Mouse (Mus musculus) embryo, embryonic 9.5 days (tissue): Measurements from ENCODE around the gene Lpp.

Experiments used
- DNase-seq: peaks from one replicate; pipeline ENCODE4 v3.0.0-alpha.2; 2017; ENCODE audit errors: extremely low spot score

The Lpp gene

DNA sequence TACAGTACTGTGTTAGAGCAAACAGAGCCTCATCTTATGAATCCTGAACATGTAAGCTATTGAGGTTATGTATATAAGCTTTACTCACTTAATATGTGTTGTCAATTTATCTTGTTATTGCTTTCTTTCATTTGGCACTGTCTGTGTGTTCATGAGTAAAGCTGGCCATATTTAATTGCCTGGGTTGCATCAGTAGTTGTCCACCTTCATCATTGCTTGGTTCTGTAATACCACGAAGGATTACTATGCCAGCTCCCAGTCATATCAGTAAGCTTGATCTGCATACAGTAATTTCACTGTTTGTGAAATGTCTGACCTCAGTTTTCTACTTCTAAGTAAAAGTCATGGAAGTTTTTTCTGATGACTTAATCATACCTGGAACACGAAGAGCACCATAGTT lies 401.4 kb downstream of the Lpp start:
- no peak for DNase-seq

DNA sequence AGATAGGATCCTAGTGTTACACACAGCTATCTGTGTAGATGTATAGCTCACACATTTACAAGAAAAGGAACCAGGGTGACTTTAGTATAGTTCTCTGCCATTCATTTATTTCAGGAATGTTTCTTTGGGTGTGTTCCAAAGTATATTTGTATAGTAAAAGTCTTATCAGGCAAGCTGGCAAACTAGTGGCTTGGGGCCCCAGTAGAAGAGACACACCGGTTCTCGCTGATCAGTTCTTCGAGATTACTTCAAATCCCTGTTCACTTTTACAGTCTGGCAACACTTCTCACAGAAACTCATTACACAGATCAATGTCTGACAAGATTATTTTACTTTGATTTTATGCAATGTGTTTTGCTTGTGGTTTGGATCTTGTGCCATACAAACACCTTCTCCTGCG lies 408.0 kb downstream of the Lpp start:
- DNase-seq: no peak

DNA sequence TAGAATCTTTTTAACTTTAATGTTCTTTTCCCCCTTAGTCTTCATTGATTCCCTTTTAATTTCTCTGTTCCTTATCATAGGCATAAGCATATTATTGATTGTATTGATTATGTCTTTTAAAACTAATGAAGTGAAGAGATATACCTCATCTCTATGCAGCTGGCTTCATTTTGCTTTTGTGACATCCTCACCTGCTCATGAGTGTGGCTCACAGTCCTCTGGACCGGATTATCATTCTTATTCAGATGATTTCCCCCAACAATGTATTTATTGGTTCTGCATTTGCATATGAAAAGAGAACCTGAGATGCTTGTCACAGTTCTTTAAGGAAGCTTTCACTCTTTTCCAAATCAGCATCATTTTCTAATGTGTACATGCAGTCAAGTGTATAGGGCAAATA lies 408.5 kb downstream of the Lpp start:
- DNase-seq: no peak

DNA sequence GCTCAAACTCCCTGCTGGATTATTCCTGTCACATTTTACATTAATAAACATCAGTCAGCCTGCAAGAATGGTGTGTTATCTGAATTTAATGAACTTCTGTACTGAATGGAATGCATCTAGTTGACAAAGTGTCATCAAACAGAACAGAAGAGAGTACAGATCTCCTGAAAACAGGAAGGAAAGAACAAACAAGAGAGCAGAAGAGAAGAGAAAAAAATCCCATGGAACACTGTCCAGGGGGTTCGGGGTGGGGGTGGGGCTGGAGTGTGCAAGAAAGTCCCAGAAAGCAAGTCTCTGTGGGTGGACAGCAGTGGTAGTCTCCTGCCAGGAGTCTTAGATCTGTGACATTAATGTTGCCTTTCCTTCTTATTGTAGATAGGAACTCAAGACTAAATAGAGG lies 412.8 kb downstream of the Lpp start:
- no peak for DNase-seq

DNA sequence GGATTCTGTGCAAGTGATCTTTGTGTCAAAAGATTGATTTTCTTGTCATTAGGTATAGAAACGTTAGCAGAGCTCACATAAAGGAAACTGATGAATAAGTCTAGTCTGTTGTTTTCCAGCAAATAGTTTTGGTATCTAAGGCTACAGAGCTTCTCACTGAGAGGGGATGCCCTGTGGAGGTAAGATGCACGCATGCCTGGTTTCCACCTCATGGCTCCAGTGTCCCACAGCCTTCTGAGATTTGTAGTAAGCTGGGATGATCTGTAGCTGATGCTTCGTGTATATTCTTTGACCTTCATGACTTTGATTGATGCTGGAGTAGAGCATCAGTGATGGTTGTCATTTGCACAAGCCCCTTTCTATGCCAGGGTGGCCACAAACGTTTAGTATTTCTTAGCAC lies 414.3 kb downstream of the Lpp start:
- no peak for DNase-seq

DNA sequence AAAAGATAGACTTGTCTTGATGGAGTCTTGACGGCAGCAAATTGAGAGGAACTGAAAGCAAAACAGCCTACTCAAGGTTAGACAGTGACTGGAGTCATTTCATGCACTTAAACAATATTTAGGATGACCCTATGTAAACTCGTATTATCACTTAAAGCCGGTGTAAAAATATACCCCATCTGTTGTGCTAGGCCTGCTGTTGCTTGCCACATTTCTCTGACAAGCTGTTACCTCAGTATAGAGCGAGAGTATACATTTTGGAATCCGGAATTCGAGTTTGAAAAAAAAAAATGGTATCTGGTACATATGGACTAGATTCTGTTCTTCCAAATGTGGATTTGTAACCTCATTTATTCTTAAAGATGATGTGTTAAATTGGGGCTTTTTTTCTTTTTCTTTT lies 416.5 kb downstream of the Lpp start:
- no peak for DNase-seq

DNA sequence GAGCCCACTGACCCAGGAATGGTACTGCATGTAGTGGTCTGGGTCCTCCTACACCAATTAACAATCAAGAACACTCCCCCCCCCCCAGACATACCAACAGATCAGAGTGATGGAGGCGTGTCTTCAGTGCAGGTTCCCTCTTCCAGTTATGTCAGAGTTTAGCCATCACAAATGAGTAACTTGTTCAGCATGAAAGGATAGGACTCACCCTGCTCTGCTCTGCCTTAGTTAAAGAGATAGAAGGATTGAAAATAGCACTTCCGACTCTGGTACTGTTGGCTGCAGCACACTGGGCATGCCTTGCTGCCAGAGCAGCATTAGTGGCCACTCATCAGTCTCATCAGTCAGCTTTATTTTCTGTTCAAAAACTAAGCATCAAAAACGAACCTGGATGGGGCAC lies 423.3 kb downstream of the Lpp start:
- no peak for DNase-seq

DNA sequence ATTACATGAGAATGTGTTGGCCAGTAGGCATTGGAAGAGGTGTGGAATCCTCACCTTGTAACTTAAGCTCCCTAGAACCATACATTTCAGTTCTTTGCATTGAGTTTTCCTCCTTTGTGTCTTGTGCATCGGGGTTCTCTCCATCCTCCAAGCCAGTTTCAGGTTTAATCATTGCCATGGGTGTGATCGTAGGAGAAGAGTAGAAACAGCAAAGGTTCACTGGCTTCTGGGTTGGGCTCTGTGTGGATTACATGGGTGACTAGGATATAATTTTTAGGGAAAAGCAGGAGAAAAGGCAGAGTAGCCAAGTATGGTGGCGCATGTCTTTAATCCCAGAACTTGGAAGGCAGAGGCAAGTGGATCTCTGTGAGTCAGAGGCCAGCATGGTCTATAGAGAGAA lies 424.1 kb downstream of the Lpp start:
- DNase-seq: no peak

DNA sequence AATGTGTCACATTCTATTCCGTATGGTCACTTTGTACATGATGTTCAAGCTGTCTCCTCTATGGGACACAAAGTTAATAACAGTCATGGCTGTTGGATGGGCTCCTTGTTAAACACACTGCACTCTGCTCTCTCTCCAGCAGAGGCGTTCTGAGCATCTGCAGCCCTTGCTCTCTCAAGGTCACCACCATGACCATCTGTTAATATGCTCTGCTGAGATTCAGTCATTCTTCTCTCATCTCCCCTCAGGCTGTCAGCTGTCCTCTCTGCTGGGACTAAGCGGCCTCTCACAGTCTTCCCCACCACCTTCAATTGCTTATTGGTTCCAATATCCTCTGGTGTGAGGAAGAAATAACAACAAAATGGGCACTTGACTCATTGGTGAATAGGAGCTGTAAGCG lies 425.8 kb downstream of the Lpp start:
- DNase-seq: no peak

DNA sequence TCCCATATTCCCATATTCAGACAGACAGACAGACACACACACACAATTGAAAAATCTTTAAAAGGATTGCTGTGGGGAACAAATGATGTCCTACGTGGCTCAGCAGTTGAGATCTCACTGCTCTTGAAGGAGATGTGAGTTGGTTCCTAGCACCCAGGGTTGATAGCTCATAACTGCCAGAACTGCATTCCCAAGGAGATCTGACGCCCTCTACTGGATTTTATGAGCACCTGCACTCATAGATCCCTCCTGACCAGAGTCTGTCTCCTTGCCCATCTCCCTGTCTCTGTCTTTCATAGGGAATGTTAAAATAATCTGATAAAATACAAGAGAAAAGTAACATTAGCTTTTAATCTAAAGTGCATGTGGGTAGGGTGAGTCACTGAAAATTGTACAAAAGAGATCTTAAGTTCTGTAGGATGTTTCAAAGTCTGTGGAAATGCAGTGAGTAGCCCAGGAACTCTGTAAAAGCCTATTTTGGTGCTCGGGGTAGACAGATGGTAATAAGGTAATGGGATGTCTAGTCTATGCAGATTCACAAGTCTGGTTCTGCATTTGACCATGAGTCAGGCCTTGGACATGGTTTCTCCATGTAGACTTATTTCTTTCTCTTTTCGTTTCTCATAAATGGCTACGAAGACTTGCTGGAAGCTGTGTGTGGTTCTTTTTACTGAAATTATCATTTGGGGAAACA lies 429.0 kb downstream of the Lpp start:
- DNase-seq: no peak

DNA sequence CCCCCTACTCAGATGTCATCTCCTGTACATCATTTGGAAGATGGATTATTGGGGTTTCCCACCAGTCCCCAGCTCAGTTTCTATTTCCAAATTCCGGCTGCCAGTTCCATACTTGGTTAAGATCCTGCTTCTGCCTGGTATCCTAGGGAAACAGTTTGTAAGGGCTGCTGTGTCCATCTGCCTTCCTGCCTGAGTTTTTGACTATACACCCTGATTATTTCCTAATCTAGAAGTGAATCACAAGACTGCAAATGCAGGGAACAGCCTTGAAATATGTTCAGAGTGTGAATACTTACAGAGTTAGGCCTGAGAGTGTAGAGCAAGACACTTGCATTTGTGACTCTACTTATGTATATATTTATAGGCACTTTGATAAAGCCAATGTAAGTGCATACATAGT lies 429.6 kb downstream of the Lpp start:
- no peak for DNase-seq

DNA sequence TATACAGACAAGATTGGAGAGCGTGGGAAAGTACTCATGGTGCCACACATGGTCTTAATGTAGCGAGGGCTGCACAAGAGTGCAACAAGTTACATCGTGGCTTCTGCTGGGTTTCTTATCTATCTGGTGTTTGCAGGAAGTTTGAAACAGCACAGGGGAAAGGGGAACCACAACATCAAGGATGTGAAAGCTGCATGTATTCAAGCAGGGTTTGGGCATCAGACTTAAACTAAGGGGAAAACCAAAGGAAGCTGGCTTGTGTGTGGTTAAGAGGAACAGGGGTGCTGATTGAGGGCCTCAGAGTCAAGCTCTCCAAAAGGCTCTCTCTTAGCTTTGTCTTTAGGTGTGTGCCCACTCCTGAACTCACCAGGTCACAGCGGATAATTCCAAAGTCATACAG lies 433.1 kb downstream of the Lpp start:
- DNase-seq: no peak

DNA sequence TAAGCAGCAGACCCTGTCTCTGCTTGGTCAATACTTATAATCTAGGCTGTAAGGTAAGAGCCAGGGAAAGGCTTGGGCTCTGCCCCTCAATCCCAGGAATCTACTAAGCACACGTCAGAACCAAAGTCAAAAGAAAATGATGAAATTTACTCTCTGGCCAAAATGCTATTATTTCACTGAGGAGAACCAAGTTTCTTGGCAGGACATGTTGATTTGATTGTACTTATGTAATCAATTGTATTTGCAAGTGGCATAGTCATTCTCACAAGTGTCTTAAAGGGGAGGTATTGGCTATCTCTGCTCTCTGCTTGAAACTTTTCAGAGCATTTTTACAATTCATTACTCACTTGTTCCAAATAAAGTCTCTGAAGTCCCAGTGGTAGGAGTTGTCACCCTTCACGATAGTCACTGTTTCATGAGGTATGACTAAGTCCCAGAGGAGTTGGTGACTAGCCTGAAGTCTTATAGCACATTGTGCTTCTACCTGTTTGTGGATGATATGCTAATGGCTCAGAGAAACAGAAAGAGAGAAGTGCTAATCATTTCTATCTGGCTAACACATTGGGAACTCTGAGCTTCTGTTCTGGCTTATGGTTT lies 435.0 kb downstream of the Lpp start:
- DNase-seq: no peak

DNA sequence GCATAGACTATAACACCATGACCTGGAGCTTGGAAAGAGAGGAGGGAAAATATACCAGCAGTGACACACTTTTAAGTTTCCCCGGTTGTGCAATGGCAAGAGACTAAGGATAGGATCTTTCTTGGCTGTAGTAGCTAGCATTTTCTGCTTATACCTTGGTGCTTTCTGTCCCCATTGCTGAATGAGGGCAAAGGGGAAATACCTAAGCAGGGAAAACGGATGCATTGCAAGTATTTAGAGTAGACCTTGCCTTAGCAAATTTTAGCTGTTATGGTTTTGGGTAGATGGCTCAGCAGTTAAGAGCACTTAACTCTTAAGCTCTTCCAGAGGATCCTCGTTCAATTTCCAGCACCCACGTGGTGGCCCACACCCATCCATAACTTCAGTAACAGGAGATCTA lies 436.6 kb downstream of the Lpp start:
- no peak for DNase-seq

DNA sequence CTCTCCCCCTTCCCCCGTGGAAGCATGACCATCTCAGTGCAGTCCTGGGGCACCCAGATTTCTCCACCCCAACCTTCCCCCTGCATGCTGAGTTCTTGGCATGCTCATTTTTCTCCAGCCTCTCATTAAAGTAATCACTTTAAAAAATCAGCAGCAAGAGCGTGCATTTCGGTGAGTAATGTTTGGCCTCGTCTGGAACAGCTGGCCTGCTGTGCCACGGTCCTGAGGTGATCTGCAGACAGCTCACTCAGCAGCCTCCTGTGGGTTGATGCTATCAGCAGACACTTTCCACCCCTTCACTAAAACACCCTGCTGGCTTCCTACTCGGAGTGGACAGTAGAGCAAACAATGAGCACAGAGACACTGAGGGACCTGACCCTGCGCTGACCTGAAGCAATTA lies 437.6 kb downstream of the Lpp start:
- DNase-seq: no peak

DNA sequence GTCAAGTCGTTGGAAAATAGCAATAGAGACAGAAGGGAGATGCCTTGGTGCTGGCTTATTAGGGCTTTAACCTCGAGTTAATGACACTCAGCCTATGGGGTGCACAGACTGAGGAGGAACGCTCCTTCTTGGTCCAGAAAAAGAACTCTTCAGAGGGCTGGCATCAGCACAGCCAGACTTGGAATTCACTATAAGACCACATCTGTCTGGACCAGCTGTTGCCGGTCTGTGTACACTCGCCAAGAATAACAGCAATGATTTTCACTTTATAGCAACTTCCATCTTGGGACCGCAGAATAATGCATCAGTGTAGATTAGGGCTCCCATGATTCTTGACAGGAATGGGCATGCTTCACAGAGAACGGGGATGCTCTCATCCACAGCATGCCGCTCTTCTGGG lies 439.9 kb downstream of the Lpp start:
- DNase-seq: no peak

DNA sequence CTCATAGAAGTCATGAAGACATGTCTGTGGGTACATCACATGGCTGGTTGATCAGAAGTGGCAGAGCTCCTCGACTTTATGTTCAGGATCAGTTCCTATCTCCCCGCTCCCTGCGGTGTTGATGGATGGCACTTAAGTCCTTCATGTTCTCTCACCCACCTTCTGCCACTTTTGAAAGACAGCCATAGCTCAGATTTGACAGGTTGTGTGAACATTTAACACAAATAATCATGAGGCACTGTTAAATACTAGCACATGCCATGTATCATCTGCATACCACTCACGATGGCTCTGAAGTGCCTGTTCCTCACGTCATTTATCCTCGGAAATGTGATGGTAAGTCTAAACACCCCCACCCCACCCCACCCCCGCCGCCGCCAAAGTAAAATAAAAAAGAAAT lies 441.2 kb downstream of the Lpp start:
- DNase-seq: no peak

DNA sequence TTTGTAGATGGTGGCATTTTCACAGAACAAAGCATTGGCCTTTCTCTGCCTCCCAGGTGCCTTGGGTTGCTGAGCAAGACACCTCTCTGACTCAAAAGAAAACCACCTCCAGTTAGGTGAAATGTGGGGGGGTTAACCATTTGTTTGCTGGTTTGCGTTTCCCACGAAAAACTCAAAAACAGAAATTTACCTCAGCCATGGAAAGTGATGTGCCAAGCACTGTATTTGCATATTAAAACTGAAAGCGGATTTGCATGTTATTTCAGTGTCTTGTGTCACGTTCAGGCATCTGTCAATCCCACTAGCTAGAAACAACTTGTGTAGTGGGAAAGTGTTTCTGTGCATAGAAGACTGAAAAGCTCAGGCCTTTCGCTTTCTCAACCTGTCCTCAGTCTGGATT lies 443.2 kb downstream of the Lpp start:
- DNase-seq: no peak

DNA sequence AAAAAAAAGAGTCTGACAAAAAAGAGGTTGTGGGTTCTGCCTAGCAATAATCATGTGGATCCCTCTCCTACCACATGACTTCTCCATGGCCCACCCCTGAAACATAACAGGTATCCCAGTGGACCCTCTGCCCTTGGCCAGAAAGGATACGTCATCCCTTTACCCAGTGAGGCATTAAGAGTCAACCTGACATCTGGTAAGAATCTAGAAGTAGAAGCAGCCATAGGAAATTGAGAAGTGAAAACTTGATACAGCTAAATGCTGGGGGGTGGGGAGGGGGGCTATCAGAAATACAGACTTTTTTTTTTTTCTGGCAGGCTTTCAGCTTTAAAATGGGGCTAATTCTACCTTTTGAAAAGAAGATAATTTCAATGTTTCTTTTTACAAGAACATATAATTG lies 445.7 kb downstream of the Lpp start:
- DNase-seq: no peak

DNA sequence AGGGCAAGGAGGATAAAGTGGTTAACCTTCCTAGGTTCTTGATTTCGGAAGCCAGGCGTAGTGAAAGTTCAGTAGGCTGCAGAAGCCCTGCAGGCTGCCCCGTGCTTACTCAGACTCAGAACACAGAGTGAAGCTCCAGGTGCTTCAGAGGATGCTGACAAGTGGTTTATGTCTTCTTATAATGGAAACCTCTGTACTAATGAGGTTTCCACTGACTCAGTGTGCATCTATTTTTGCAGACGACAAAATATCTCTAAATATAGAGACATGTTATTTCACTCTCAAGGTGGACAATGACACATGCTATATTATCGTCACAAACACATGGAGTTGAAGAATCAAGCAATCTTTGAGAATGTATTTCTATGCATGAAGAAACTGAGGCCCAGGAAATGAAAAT lies 446.8 kb downstream of the Lpp start:
- no peak for DNase-seq

DNA sequence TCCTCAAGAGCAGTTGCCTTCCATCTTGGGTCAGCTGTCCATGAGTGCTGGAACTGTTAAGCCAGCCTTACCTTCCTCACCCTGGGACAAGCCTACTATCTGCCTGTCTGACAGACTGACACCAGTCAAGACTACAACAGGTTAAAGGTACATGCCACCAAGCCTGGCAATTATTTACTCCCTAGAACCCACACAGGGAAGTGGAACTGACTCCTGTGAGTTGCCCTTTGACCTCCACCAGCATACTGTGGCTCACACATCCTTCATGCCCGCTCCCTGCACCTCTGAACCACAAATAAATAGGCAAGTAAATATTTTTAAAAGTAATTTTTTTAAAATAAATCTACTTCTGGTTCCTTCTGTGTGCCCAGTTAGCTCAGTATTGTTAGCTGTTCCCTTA lies 452.8 kb downstream of the Lpp start:
- DNase-seq: no peak

DNA sequence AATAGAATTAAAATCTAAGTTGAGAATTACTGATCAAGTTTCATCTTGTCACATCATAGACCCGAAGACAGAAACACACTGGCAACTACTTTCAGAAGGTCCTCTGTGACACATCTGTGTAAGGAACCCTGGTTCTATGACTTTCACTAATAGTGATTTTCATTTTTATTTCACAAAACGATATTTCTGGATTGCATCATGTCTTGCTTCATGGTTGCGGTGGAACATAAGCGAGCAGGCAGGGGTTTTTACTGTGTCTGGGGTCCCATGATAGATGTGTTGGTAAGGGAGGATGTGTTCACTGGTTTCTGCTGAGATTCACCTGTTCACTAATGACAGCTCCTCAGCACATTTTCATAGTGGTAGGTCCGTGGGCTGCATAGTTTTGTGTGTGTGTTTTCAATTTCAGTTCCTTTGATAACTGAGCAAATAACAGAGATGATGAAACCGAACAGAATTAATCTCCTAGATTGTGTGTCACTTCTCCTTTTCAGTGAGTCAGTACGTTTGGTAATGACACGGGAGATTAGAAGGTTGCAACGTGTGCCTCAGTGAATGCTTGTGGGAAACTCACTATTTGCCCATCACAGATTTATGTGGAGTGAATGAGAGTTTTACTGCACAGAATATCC lies 466.3 kb downstream of the Lpp start:
- no peak for DNase-seq

DNA sequence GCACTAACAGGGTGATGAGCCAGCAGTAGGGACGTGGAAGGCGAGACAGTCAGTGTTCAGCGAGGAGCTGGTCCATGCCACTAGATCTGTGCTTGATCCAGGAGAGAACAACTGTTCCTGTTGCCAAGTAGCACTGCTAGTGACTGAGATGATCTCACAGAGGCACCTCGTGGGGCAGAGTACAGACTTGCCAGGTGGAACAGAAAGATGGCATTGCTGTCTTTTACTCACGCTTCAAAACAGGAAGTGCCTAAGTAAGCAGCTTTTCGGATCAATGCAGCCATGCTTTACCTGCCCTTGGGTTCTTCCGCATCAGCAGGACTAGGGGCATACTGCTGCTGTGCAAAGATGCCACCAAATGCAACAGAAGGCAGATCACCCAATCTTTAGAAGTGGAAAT lies 467.1 kb downstream of the Lpp start:
- DNase-seq: no peak

DNA sequence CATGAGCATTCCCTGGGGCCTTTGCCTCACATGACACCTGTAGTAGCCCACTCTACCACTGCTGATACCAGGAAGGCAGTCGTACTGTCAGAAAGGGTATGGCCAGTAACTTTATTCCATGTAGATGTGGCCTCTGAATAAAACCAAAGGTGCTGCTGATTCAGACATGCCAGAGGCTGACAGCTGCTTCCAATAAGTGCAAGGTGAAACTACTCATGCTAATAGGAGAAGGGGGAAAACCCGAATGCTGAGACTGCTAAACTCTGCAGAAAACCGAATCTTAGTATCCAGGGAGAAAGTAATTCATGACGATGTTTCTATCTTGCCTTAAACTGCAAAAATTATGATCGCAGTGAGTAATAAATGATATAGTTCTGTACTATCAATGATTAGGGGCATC lies 468.1 kb downstream of the Lpp start:
- DNase-seq: no peak
